Mouse (Mus musculus): ENCODE results near the gene Gm17535.
A peak's percentile ranks its signal among the peaks of the same experiment; 100 is the strongest.
"Not testable (repeated sequence)": the region's sequence is repeated elsewhere in the genome, so short reads cannot be mapped to it uniquely, and the experiment has no call there.

Gm17535 gene

GRCm38 (mm10) chr9:3024912-3025467, 9.4 kb upstream of the Gm17535 start, which contains the start of gene Gm10717:
Gm10717 (plus strand) TSS chr9:3025417.
- peak; percentile 54 for DNase-seq (ENCODE audit: low spot score)

- peak; percentile 73 for DNase-seq (ENCODE audit: low spot score)
These were observed 8.7 kb upstream of the Gm17535 start for GRCm38 (mm10) chr9:3025653-3026052.

- not testable (repeated sequence) for DNase-seq (ENCODE audit: low spot score)
These were observed 8.3 kb upstream of the Gm17535 start for GRCm38 (mm10) chr9:3026136-3026535.

GRCm38 (mm10) chr9:3026741-3027140, 7.7 kb upstream of the Gm17535 start:
- not testable (repeated sequence) for DNase-seq (ENCODE audit: low spot score)

GRCm38 (mm10) chr9:3027200-3027599, 7.2 kb upstream of the Gm17535 start:
- DNase-seq (ENCODE audit: low spot score) = not testable (repeated sequence)

- peak; percentile 46 for DNase-seq (ENCODE audit: low spot score)
These were observed 5.0 kb upstream of the Gm17535 start for GRCm38 (mm10) chr9:3029276-3030000.

- not testable (repeated sequence) for DNase-seq (ENCODE audit: low spot score)
These were observed 3.6 kb upstream of the Gm17535 start for GRCm38 (mm10) chr9:3030677-3031318.

- DNase-seq (ENCODE audit: low spot score) = not testable (repeated sequence)
These were observed 2.2 kb downstream of the Gm17535 start, which contains the start of gene Gm10715 for GRCm38 (mm10) chr9:3036577-3036976. Gm10715 (plus strand) TSS chr9:3036877.

GRCm38 (mm10) chr9:3038161-3038560, 3.8 kb downstream of the Gm17535 start:
- not testable (repeated sequence) for DNase-seq (ENCODE audit: low spot score)
